Mouse (Mus musculus): ENCODE results near the gene Mrrf. TPM values are rescaled to one million over a fixed set of nuclear protein-coding genes. Genes with fewer than 3 reads are reported as not detected.

The Mrrf gene
- polyA plus RNA-seq (2012; rRNA removed): 37.2 and 37.3 TPM in 2 replicates

DNA sequence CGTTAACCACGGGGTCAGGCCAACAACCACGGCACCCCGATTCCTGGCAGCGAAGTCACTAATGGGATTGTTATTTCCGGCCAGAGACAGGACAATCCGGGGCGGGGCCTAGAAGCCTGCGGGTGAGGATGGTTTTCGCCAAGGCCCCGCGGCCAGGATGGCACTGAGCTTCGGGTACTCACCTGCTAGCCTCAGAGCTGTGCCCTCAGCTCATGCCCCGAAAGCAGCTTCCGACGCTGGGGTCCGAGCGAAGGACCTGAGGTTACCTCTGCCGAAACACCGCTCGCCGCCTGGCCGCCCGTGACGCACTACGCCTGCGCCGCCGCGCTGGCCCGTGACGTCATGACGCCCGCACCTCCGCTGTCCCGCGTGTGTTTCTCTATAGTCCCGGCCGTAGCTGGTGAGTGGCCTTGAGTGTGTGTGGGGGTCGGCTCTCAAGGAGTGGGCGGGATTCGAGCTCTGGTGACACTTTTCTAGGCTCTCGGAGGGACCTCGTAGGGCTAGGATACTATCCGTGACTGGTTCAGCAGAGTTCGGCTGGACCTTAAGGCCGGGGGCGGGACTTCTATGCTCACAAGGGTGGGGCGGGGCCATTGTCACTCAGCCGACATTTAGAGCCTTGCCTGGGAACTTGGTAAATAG lies at the start of gene Mrrf, which contains the start of gene Rbm18:
Mrrf (plus strand) TSS at position 90 of the 642 bp plus-strand sequence.
Rbm18 (minus strand) TSS at position 474 of the 642 bp plus-strand sequence.

DNA sequence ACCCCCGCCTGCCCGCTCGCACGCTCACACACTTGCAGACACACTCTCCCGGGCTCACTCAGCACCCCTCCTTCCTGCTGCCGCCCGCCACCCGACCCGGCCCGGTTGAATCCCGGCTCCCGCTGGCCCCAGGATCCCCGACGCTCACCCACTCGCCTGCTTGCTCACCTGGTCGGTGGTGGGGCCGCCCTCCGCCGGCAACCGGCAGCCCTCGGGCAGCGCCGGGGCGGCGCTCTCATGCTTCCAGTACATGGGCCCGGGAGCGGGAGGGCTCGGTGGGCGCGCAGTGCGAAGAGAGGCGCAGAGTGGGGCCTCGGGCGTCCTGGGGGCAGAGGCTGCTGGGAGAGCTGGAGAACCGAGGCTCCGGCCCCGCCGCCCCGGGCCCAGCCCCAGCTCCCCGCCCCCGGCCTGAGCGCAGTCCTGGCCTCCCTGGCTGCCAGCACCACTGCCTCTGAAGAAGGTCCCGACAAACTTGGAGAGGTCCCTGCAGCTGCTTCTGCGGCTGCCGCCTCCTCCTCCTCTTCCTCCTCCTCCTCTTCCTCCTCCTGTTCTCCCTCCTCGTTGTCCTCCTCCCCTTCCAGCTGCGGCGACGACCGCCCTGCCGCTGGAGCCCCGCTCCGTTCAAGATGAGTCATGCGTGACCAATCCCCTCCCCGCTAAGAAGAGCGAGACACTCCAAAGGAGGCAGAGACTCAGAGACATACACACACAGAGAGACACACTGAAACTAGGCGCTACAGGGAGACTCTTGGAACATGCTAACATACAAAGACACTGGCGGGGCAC lies 31.0 kb upstream of the Mrrf start, which contains the start of gene Lhx6:
Lhx6 (minus strand) TSS at position 453 of the 786 bp plus-strand sequence.

DNA sequence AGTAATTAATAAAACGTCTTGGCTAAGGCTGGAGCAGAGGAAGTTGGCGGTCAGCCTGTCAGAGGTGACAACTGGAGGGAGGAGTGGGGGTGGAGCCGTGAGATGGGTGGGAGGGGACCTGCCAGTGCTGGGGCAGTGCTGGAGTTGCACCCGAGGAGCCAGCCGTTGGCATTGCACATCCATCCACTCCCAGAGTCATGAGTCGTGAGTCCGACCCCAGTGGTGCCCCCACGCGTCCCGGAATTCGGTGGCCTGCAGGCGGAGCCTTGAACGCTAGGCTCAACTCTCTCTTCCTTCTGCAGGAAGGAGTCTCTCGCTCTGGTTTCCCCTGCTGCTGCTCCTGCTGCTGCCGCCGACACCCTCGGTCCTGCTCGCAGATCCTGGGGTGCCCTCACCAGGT lies 94.2 kb downstream of the Mrrf start, which contains the start of gene Ptgs1:
Ptgs1 (plus strand) TSS at position 61 of the 400 bp plus-strand sequence.

Other genes with a start within 250 kb of the Mrrf start
- gene Ttll11, start 156.5 kb upstream of the Mrrf start, polyA plus RNA-seq (2012; rRNA removed): 3.6 and 4.8 TPM in 2 replicates
- gene Ndufa8, start 87.0 kb upstream of the Mrrf start, polyA plus RNA-seq (2012; rRNA removed): 69.2 and 77.8 TPM in 2 replicates
- gene Morn5, start 86.9 kb upstream of the Mrrf start, polyA plus RNA-seq (2012; rRNA removed): 5.0 and 5.3 TPM in 2 replicates
- gene Lhx6, start 31.0 kb upstream of the Mrrf start, polyA plus RNA-seq (2012; rRNA removed): 4.0 and 5.0 TPM in 2 replicates
- gene Rbm18, start 384 bp downstream of the Mrrf start, polyA plus RNA-seq (2012; rRNA removed): 8.4 and 11.1 TPM in 2 replicates
- gene Ptgs1, start 94.0 kb downstream of the Mrrf start, polyA plus RNA-seq (2012; rRNA removed): 14.9 and 17.9 TPM in 2 replicates
- gene Olfr338, start 237.1 kb downstream of the Mrrf start, polyA plus RNA-seq (2012; rRNA removed): not detected in 2 replicates

All from ovary, adult 2 months (tissue).